Mouse (Mus musculus): ENCODE results near the gene Tmem132c.

GRCm38 (mm10) chr5:127423936-127424335 is 182.3 kb downstream of the Tmem132c start:
- TF ChIP-seq POLR2A (IDR thresholded peaks at IDR 0.05; ENCODE audit: low read depth, low read length) (no peak), CTCF (IDR thresholded peaks at IDR 0.05; ENCODE audit: extremely low read depth, insufficient read length, insufficient replicate concordance, low read depth, low read length) (no peak)

Measured in small intestine, adult 2 months (tissue).